Mouse (Mus musculus) thymus, postnatal 25 days (tissue): ENCODE results near the gene Slc7a7.
"Not testable (repeated sequence)": the region's sequence is repeated elsewhere in the genome, so short reads cannot be mapped to it uniquely, and the experiment has no call there.

Experiments used
- DNase-seq: peaks from one replicate; pipeline ENCODE4 v3.0.0; 2022

The Slc7a7 gene

DNA sequence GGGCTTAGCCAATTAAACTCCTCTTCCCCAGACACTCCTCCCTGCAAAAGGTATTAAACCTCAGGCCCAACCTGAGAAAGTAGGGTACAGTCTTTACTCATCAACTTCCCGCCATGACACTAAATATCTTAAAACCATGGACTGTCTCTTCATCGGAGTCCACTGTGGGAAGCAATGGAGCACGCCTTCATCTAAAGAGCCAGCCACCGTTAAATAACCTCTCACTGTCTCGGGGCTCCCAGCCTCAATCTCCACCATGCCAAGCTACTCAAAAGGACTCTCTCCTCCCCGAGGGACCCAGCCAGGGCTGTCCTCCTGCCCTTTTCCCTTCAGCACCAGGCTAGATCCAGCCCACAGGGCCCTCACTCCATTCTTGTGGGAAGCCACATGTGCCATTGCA, 47.0 kb downstream of the Slc7a7 start:
- DNase-seq, result no peak

DNA sequence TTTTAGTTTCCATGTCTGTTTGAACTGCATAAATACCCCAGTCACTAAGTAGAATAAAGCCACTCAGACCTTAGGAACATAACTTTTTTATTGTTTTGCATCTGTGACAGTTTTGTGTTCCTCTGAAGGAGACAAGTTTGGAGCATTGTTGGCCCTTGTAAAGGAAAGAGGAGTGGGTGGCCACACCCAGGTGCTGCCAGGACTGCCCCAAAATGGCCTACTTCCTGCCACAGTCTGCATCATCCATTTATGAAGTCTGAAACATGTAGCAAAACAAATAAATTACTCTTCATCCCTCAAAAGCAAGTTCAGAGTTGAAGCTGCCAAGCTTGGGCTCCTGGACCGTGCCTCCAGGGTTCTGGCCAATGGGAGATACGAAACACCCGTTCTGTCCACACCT, 48.2 kb downstream of the Slc7a7 start:
- no peak for DNase-seq

DNA sequence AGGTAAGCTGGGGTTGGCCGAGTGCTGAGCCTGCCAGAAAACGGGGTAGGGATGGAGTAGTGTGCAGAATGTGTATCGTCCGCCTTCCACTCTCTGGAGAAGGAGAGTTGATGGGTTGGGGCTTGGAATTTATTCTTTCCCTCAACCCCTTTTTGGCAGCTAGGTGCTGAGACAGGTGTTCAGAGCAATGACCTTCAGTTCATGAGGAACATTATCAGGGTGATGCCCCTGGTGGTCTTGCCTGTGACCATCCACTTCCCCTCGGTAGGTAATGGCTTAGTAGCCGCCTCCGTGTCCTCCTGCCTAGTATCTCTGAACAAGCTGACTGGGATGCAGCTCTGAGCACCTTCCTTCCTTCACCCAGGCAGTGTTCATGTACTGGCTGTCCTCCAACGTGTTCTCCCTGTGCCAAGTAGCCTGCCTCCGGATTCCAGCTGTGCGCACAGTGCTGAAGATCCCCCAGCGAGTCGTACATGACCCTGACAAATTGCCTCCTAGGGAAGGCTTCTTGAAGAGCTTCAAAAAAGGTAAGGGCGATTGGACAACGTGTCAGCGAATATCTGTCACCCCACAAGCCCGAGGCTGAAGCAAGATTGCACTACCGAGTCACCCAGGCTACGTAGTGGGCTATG, 50.0 kb downstream of the Slc7a7 start:
- DNase-seq, result no peak

DNA sequence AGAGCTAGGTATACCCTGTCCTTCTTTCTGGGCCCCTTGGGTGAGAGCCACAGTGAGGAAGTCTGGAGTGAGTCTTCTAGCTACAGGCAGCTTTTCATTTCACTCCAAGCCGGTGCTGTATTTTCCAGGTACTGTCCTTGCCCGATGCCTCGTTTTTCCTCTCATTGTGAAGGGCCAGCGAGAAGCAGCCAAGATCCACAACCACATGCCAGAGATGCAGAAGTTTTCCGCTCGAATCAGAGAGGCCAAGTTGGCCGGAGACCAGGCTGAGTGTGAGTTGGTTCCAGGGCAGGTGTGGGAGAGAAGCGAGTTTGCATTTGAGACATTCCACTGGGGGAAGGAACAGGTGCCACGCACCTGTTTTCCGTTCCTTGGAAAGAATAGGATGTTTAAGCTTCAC, 51.0 kb downstream of the Slc7a7 start:
- DNase-seq, result no peak

DNA sequence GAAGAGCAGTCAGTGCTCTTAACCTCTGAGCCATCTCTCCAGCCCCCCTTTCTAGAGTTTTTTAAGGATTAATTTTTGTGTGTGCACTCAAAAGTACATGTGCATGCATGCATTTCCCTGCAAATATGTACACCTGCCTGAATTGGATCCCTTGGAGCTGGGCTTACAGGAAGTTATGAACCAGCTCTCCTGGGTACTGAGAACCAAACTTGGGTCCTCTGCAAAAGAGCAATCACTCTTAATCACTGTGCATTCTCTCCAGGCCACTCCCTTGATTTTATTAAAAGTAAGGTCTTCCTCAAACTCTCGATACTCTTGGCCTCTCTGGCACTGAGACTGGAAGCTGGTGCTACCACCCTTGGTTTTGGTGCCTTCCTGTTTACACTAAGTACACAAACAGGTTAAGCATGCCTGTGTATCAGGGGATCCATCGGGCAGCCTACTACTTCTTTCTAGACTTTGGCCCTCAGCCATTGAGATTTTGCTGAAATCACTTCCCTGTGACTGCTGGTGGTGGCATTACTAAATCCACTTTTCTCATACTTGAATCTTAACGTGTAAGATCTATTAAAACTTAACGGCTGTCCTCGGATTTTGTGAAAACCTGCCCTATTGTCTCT, 52.4 kb downstream of the Slc7a7 start:
- DNase-seq, result no peak

DNA sequence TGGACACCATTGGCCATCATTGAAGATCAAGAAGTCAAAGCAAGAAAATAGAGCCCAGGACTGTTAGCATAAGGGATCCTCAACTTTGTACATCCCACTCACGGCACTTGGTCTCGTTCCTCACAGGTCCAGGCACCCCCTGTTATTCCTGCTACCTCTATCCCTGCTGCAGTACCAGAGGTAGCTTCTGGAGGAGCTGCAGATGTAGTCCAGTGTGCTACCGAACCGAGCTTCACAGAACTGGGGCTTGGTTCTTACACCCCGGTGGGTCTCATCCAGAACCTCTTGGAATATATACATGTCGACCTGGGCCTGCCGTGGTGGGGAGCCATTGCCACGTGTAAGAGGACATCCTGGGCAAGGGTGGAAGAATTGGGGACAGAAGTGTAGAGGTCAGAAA, 54.4 kb downstream of the Slc7a7 start:
- no peak for DNase-seq

DNA sequence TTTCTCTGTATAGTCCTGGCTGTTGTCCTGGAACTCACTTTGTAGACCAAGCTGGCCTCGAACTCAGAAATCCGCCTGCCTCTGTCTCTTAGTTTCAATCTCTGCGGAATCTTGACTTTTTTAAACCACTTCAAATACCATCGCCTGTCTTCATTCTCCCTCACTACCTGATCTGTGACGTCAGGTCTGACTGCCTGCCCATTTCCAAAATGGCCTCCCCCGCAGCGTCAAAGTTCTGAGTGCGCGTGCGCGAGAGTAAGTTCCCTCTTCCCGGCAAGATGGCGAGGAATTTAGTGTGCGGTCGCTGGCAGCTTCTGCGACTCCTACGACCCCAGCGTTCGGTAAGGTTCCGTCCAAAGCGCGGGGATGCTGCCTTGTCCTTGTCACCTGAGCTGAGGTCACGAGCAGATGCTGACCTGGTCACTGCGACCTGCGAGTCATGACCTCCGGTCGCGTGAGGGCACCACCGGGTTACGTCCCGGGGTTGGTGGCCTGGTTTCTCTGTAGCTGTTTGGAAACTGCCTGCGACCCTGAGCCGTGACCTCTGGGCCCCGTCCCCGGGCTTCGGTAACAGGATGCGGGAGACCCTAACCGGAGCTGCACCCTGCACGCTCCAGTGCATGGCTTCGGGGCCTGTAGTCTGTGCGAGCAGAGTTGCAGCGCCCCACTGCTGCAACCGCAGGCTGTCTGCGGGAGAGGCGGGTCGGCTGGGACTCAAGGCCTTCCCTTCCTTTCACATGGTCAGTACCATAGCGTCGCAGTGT, 56.8 kb downstream of the Slc7a7 start, which contains the start of gene Oxa1l:
Gene Oxa1l (plus strand): TSS at position 258 of the 764 bp plus-strand sequence.
- peak; percentile 98 for DNase-seq

DNA sequence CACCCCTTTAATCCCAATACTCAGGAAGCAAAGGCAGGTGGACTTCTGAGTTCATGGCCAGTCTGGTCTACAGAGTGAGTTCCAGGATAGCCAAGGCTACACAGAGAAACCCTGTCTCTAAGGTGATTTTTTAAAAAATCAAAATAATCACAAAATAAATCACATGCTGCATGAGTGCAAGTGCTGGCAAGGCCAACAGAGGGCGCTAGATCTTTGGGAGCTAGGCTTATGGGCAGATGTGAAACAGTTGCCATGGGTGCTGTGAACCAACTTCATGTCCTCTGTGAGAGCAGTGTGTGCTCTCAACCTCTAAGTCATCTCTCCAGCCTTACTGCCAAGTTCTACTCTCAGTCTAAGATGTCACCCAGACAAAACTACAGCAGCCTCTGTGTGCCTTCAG, 63.2 kb downstream of the Slc7a7 start:
- DNase-seq, result no peak

DNA sequence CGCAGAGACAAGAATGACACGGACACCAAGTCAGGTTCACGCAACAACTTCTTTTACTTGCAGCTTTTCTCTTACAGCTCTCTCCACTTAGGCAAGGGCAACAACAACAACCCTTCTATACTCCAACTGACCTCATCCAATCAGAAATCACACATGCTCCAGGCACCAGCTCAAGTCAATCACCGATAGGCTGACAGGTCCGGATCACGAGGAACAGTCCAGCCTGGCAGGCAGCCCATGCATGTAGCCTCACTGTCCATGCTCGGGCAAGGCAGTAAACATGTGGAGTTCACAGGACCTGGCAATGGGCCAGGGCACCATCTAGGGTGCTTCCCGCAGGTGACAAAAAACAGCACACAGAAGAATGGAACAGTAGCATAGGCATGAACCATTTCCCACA, 65.3 kb downstream of the Slc7a7 start:
- no peak for DNase-seq

DNA sequence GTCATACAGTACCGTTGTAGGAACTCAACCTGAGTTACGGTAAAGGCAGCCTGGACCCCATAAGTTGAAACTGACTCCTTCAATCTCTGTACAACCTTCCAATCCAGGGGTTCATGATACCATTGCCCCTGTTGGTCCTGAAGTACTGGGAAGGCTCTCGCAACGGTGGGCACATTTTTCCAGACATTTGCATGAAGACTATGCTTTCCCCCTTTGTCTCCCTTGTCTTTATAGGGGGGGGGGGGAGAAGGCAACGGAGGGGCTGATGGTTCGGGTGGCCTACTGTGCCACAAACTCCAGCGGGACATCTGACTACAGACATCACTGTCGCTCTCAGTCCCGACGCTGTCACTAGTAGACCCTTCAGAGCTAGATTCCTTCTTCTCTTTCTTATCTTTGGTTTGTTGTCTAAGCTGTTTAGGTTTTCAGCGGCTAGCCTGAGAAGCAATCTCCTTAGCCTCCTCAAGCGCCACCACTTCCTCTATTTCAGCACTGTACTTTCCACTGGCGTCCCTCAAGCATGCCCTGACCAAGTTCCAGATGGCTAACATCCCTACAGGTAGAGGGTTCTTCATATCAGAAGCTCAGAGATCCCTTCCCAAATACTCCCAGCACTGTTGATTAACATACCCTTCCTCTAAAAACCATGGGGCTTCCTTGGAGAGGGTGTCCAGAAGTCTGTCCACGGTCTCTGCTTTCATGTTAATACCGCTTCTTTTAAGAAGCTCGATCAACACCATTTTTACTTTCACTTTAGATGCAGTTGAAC, 66.6 kb downstream of the Slc7a7 start:
- peak; percentile 17 for DNase-seq

DNA sequence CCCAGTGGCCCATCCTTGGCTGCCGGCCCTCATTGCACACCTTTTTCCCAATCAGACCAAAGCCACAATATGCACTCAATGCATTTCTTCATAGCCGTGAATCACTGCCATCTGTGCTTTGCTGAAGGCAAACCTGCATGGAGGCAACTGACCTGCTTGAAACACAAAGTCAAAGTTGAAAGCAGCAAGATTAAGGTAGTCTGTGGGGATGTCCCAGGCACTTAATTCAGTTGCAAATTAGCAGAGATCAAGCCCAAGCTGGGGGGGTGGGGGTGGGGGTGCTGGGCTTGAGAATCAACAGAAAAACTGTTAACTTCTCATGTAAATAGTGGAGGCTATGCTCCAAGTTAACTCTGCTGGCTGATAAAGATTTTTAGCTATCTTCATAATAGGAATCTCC, 75.8 kb downstream of the Slc7a7 start:
- DNase-seq, result not testable (repeated sequence)

DNA sequence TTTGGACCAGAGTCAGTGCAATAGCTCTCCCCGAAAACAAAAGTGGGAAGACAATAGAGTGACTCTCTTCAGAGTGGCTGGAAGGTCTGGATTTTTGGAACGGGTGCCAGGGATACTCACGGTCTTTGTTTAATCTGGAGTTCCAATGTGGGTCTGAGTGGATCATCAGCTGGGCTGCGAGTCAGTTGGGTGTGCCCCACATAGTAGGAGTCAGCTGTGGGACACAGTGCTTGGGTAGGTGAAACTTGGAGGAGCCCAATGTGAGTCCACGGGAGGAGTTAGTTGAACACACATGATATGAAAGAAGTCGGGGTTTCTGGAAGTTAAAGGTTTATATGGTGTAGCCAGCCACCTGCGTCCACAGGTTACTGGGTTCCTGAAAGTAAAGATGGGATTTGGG, 76.7 kb downstream of the Slc7a7 start:
- DNase-seq, result no peak

DNA sequence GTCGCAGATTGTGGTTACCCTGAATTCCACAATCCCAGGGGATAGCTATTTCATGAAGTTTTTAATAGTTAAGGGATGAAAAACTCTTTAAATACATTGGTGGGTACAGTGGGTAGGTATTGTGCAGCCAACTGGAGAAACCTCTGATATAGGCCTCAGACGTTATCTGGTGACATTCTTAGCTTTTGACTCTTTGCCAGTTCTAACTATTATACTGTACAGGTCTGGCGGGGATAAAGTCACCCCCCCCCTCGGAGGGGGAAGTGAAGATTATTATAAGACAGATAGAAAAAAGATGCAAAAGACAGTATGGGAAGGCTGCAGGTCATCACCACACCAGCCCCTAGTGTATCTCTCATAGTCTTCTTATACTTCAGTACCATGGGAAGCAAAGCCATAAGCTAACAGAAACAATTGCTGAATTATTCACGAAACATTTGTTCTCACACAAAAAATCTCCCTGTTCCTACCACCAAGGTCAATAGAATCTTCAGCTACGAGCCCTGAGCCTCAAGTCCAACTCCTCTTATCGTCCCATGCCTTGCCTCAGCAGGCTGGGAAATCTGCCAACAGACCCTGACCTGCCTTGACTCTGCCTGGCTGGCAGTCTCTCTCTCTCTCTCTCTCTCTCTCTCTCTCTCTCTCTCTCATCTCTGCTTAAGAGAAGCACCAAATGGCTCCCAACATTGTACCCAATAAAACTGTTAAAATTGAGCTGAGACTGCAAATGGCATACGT, 84.0 kb downstream of the Slc7a7 start:
- no peak for DNase-seq

DNA sequence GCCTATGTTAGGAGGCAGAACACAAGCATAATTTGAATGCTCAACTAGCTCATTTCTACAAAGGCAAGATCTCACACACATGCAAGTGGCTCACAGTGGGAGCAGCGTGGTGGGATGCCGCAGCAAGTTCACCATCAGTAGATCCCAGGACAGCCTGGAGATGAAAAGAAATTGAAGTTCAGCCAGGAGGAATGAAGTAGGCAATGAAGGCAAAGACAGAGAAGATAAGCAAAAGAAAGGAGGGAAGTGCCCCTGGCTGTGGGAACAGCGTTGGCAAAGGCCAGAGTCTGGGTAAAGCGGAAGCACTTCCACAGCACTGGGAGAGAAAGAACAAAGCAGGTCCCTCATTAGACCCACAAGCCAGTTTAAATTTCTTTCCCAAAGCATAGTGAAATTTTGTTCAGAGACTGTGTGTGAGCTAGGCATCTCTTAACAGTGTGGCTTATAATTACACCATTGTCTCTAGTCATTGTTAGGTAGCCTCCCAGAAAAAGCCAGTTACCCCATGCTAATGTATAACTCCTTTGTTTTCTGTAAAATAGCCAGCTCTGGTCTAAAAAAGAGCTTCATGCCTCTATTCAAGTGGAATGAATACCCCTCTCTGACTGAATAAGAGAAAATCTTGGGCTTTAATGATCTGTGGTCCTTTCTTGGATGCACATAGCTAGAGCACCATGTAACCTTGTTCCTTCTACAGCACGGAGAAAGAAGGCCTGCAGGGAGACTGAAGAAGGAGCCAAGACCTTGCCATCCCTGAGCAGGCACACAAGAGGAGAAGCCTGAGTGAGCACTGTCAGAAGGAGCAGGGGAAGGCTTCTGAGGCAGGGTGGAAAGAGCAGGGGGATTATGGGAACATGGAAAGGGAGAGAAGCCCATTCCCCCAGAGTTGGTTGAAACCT, 85.2 kb downstream of the Slc7a7 start:
- DNase-seq, result no peak

DNA sequence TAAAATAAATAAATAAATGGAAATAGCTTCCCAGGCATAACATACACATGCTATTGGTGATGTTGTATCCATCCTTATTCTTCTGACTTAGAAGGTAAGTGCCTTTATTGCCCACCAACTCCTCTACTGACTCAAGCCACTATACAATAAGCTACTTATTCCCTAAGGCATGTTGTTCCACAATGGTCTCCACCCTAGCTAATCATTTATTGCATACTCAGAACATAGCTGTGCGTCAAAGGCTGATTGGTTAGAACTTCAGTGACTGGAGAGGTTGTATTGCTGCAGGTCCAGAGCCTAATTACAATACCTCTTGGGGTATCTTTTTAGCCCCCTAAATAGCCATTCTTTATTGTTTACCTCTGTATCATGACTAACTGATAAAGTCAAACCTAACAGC, 86.4 kb downstream of the Slc7a7 start:
- DNase-seq, result no peak

DNA sequence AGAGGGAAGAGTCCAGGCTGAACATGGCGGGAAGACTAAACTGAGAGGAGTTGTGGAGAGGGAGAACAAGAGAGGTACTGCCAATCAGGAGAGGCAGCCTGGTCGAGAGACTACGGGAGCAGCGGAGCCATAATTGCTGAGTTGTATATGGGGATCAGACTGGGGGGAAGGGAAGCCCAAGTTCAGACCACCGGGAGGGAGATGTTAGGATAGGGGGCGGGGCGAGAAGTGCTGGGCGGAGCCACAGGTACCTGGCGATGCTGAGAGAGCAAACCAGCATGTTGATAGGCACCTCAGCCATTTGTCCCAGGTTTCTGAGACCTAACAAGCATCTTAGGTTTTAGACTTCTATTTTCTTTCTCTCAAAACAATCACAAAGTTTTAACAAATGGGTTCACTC, 88.4 kb downstream of the Slc7a7 start:
- no peak for DNase-seq

DNA sequence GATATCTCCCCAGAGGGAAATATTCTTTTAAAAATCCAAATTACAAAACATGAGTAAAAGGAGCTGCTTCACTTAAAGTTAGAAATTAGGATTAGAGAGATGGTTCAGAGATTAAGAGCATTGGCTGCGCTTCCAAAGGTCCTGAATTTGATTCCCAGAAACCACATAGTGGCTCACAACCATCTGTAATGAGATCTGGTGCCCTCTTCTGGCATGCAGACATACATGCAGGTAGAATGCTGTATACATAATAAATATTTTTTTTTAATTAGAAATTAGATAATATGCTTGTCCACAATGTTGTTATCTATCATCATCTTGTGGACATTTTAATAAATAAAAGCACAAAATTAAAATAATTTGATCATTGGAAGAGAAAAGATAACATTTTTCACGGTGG, 89.0 kb downstream of the Slc7a7 start:
- no peak for DNase-seq

DNA sequence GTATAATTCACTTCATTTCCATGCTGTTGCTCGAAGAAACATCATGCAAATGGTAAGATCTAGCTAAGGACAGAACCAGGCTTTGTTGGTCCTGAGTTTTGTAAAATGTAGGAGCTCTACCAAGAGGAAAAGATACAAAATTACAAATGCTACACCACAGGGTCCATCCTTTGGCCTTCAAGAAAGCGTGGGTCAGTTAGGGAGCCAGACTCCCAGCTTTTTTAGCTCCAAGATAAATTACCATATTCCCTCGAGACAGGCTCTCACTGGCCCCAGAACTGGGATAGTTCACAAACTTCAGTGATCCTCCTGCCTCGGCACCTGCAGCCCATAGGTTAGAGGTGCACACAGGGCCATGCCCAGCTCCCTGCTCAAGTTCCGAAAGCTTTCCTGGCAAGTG, 93.1 kb downstream of the Slc7a7 start:
- no peak for DNase-seq

DNA sequence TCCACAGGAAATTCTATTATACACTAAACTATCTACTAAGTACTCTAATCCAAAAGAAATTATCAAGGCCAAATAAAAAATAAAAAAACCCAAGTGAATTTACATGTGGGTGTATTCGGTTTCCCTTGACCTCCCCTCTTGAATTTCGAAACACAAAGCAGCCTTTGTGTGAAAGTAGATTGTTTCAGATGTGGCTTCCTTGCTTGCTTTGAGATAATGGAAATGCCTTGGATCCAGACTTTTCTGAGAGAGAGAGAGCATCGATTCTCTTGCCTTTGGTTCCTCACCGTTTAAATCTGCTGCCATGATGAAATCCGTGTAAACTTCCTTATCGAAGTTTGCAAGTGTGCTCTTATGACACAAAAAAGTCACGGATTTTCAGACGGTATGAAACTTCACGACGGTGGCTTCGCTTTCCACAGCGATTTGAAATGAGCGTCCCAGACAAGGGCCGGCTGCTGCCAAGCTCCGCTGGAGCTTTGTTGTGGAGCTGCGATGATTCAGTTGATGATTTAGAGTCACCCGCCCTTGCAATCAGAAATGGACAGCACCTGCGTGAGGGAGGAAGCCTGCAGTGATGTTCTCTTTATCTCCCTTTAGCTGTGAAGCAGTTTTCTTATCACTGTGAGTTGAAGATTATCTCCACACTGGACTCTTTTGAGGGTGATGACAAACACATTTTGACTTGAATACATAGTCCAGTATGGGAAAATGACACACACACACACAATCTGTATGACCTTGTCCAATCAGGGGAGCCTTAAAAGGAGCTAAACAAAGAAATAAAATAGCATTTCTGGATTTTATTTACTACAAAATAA, 95.8 kb downstream of the Slc7a7 start:
- no peak for DNase-seq
